Mouse (Mus musculus) MEL (cell line): Measurements from ENCODE around the gene Cd151. TPM values are rescaled to one million over a fixed set of nuclear protein-coding genes. Genes with fewer than 3 reads are reported as not detected.
A peak's percentile ranks its signal among the peaks of the same experiment; 100 is the strongest.

Experiments
- DNase-seq: peaks from one replicate; pipeline ENCODE4 v3.0.0; 2011; ENCODE audit warnings: low read depth, low spot score
- H3K27ac ChIP-seq: 2 replicates; pipeline ENCODE4 v1.5.1; 2012; ENCODE audit warnings: low read depth, mild to moderate bottlenecking, control low read depth, low read length, moderate library complexity; ENCODE audit not compliant: control insufficient read depth
- H3K27me3 ChIP-seq, 2 experiments: fragments of 150-350 bp in 1 of 2; sonication (generic) in 1 of 2; 2 replicates each; pipeline ENCODE4 v1.6.1; 2012; ENCODE audit warnings: low read length in 2 of 2, mild to moderate bottlenecking in 2 of 2, improper control_type of control experiment in 1 of 2, moderate library complexity in 1 of 2; ENCODE audit not compliant: insufficient read depth in 2 of 2, control insufficient read depth in 1 of 2
- H3K36me3 ChIP-seq, 2 experiments: 2 replicates each; pipeline ENCODE4 v1.6.1; 2012 to 2014; ENCODE audit warnings: low read length in 2 of 2, improper control_type of control experiment in 1 of 2, inconsistent platforms in 1 of 2, mild to moderate bottlenecking in 1 of 2; ENCODE audit not compliant: insufficient read depth in 2 of 2, control insufficient read depth in 1 of 2
- H3K4me1 ChIP-seq, 2 experiments: fragments of 150-350 bp in 1 of 2; sonication (generic) in 1 of 2; 2 replicates each; pipeline ENCODE4 v1.6.1; 2012; ENCODE audit warnings: low read length in 2 of 2, improper control_type of control experiment in 1 of 2, mild to moderate bottlenecking in 1 of 2; ENCODE audit not compliant: insufficient read depth in 2 of 2, control insufficient read depth in 1 of 2
- H3K4me3 ChIP-seq, 2 experiments: fragments of 150-350 bp in 1 of 2; sonication (generic) in 1 of 2; 2 replicates each; pipeline ENCODE4 v1.5.1; 2012; ENCODE audit warnings: low read depth in 2 of 2, low read length in 2 of 2, mild to moderate bottlenecking in 2 of 2, moderate library complexity in 2 of 2, control low read depth in 1 of 2, improper control_type of control experiment in 1 of 2; ENCODE audit not compliant: control insufficient read depth in 1 of 2, insufficient read depth in 1 of 2
- H3K79me2 ChIP-seq: 2 replicates; pipeline ENCODE4 v1.6.1; 2012; ENCODE audit warnings: mild to moderate bottlenecking, low read length, moderate library complexity; ENCODE audit not compliant: control insufficient read depth, poor library complexity, insufficient read depth
- H3K9ac ChIP-seq: 2 replicates; pipeline ENCODE4 v1.6.1; 2012; ENCODE audit warnings: low read depth, mild to moderate bottlenecking, control low read depth, low read length, moderate library complexity; ENCODE audit not compliant: control insufficient read depth, poor library complexity, severe bottlenecking
- H3K9me3 ChIP-seq: fragments of 150-350 bp; sonication (generic); replicated peaks from 2 replicates; pipeline ENCODE4 v1.6.1; 2012; ENCODE audit warnings: mild to moderate bottlenecking, low read length, improper control_type of control experiment, moderate library complexity; ENCODE audit not compliant: insufficient read depth
- CTCF ChIP-seq, 3 experiments: IDR thresholded peaks in 2 of 3; conservative IDR thresholded peaks in 1 of 3; 2 replicates each; pipeline ENCODE4 v1.5.1; 2011 to 2012; ENCODE audit warnings: low read length in 3 of 3, low read depth in 2 of 3, mild to moderate bottlenecking in 2 of 3, improper control_type of control experiment in 1 of 3, inconsistent platforms in 1 of 3, mixed read lengths in 1 of 3, moderate library complexity in 1 of 3; ENCODE audit not compliant: control insufficient read depth in 1 of 3, insufficient read depth in 1 of 3, poor library complexity in 1 of 3, severe bottlenecking in 1 of 3
- ELF1 ChIP-seq: IDR thresholded peaks from 2 replicates; pipeline ENCODE4 v1.6.1; 2014; ENCODE audit warnings: low read depth, mild to moderate bottlenecking, inconsistent platforms, low read length, improper control_type of control experiment, moderate library complexity
- GABPA ChIP-seq: IDR thresholded peaks from 2 replicates; pipeline ENCODE4 v1.6.1; 2012; ENCODE audit warnings: low read depth, mild to moderate bottlenecking, inconsistent platforms, low read length, improper control_type of control experiment, moderate library complexity
- KAT2A ChIP-seq: conservative IDR thresholded peaks from 2 replicates; pipeline ENCODE4 v1.6.1; 2012; ENCODE audit warnings: low read depth, low read length, improper control_type of control experiment, inconsistent platforms
- MAFK ChIP-seq: IDR thresholded peaks from 2 replicates; pipeline ENCODE4 v1.6.1; 2011; ENCODE audit warnings: low read depth, mild to moderate bottlenecking, low read length, improper control_type of control experiment, borderline replicate concordance
- MAX ChIP-seq: IDR thresholded peaks from 2 replicates; pipeline ENCODE4 v1.6.1; 2011; ENCODE audit warnings: low read length, improper control_type of control experiment
- MAZ ChIP-seq: IDR thresholded peaks from 2 replicates; pipeline ENCODE4 v1.6.1; 2012; ENCODE audit warnings: low read depth, mild to moderate bottlenecking, inconsistent platforms, low read length, improper control_type of control experiment
- MXI1 ChIP-seq: IDR thresholded peaks from 2 replicates; pipeline ENCODE4 v1.6.1; 2011; ENCODE audit warnings: mild to moderate bottlenecking, low read depth, low read length, improper control_type of control experiment
- MYC ChIP-seq: IDR thresholded peaks from 2 replicates; pipeline ENCODE4 v1.6.1; 2011; ENCODE audit warnings: low read depth, mild to moderate bottlenecking, low read length, improper control_type of control experiment, moderate library complexity
- POLR2AphosphoS5 ChIP-seq: IDR thresholded peaks from 2 replicates; pipeline ENCODE4 v1.6.1; 2012; ENCODE audit warnings: low read depth, borderline replicate concordance, mild to moderate bottlenecking, inconsistent platforms, low read length, moderate library complexity, mixed read lengths
- RAD21 ChIP-seq: IDR thresholded peaks from 2 replicates; pipeline ENCODE4 v1.6.1; 2011; ENCODE audit warnings: mild to moderate bottlenecking, low read depth, low read length, improper control_type of control experiment
- SIN3A ChIP-seq: IDR thresholded peaks from 2 replicates; pipeline ENCODE4 v1.6.1; 2012; ENCODE audit warnings: low read length, improper control_type of control experiment, inconsistent platforms
- TAL1 ChIP-seq: IDR thresholded peaks from 2 replicates; pipeline ENCODE4 v1.6.1; 2012; ENCODE audit warnings: mild to moderate bottlenecking, inconsistent platforms, low read length, moderate library complexity, mixed read lengths
- TBP ChIP-seq: IDR thresholded peaks from 2 replicates; pipeline ENCODE4 v1.8.0; 2011; ENCODE audit warnings: low read depth, low read length, improper control_type of control experiment
- TCF12 ChIP-seq: IDR thresholded peaks from 2 replicates; pipeline ENCODE4 v1.6.1; 2014; ENCODE audit warnings: low read depth, mild to moderate bottlenecking, inconsistent platforms, low read length, improper control_type of control experiment, moderate library complexity
- USF2 ChIP-seq, 2 experiments: IDR thresholded peaks; 2 replicates each; pipeline ENCODE4 v1.6.1; 2011 to 2012; ENCODE audit warnings: improper control_type of control experiment in 2 of 2, low read length in 2 of 2, borderline replicate concordance in 1 of 2, inconsistent platforms in 1 of 2, low read depth in 1 of 2, mild to moderate bottlenecking in 1 of 2; ENCODE audit not compliant: insufficient read depth in 1 of 2
- ZKSCAN1 ChIP-seq: IDR thresholded peaks from 2 replicates; pipeline ENCODE4 v1.6.1; 2012; ENCODE audit warnings: low read depth, mild to moderate bottlenecking, inconsistent platforms, low read length, improper control_type of control experiment, moderate library complexity
- ZMIZ1 ChIP-seq: IDR thresholded peaks from 2 replicates; pipeline ENCODE4 v1.6.1; 2012; ENCODE audit warnings: low read depth, mild to moderate bottlenecking, inconsistent platforms, low read length, improper control_type of control experiment, moderate library complexity
- ZNF384 ChIP-seq: IDR thresholded peaks from 2 replicates; pipeline ENCODE4 v1.6.1; 2012; ENCODE audit warnings: low read depth, mild to moderate bottlenecking, inconsistent platforms, low read length, improper control_type of control experiment
- polyA plus RNA-seq, 2 experiments: library from polyadenylated mRNA; stranded (reverse) in 1 of 2; unstranded in 1 of 2; fragments of >175 nt in 1 of 2; fragments of >200 nt in 1 of 2; gene quantifications; 2 replicates each; pipeline versions ENCODE4 v1.2.1 to v1.2.4; 2012; ENCODE audit warnings: low replicate concordance in 2 of 2, low read depth in 1 of 2; ENCODE audit not compliant: insufficient read length in 2 of 2, insufficient read depth in 1 of 2, missing spikeins in 1 of 2
- total RNA-seq: library from RNA; depleted of rRNA; stranded (reverse); fragments of 300-350 nt; gene quantifications from 2 replicates; pipeline ENCODE4 v1.2.3, GENCODE M21; 2012

The Cd151 gene
- total and polyA plus RNA-seq, 3 experiments, result 40.6 to 86.6 TPM; not detected in 1

- Histone ChIP-seq H3K27ac (no peak overlapping the region), H3K9me3 (no peaks in the 10 kb centered on the region), H3K27me3 (no peaks in the 10 kb centered on the region; a peak in 1 of 4 replicates), H3K4me1 (peaks cover 5 to 15% of the 10 kb centered on the region in 2 experiments; a peak in 3 of 4 replicates), H3K4me3 (peak overlapping the region; percentile 7 to 33), H3K9ac (peak overlapping the region; percentile 47), H3K36me3 (peaks cover 0 to 11% of the 10 kb centered on the region in 2 experiments; a peak in 2 of 4 replicates), H3K79me2 (no peaks in the 10 kb centered on the region; the same call in 1 of the 2 replicates)
- peak; percentile 93 for DNase-seq
- TF ChIP-seq ELF1 (peak; percentile 28; the same call in 1 of the 2 replicates), MXI1 (peak; percentile 46; the same call in 1 of the 2 replicates), ZNF384 (no peak), MYC (0 out of 2 replicates have a peak, but pooled peaks have one; percentile 30), TAL1 (0 out of 2 replicates have a peak, but pooled peaks have one; percentile 4), SIN3A (no peak)
Measured at GRCm38 (mm10) chr7:141418970-141419369, 48.2 kb upstream of the Cd151 start.

- Histone ChIP-seq H3K27ac (no peak overlapping the region), H3K79me2 (no peaks in the 10 kb centered on the region)
Measured at GRCm38 (mm10) chr7:141420030-141420702, 47.0 kb upstream of the Cd151 start.

More at GRCm38 (mm10) chr7:141420030-141420702, 47.0 kb upstream of the Cd151 start:
- Histone ChIP-seq H3K9ac (no peak overlapping the region), H3K9me3 (no peaks in the 10 kb centered on the region), H3K4me3 (no peak overlapping the region), H3K27me3 (no peaks in the 10 kb centered on the region; a peak in 1 of 4 replicates), H3K36me3 (peaks cover 0 to 6% of the 10 kb centered on the region in 2 experiments; a peak in 2 of 4 replicates), H3K4me1 (peaks cover 5 to 11% of the 10 kb centered on the region in 2 experiments; a peak in 3 of 4 replicates)
- no peak for DNase-seq
- TF ChIP-seq MXI1, result no peak
- no peak for TF ChIP-seq ZMIZ1
- TF ChIP-seq MAFK, result no peak
- TF ChIP-seq MAZ, result no peak
- TF ChIP-seq TCF12, result no peak
- no peak for TF ChIP-seq ZKSCAN1
- no peak for TF ChIP-seq TAL1
- no peak for TF ChIP-seq USF2 (IDR thresholded peaks at IDR 0.05; ENCODE audit: borderline replicate concordance in 1 of 2, insufficient read depth in 1 of 2, low read depth in 1 of 2, low read length in 2 of 2)
- TF ChIP-seq CTCF (IDR thresholded peaks at IDR 0.05 in 2 of 3, conservative IDR thresholded peaks at IDR 0.05 in 1 of 3; ENCODE audit: control insufficient read depth in 1 of 3, insufficient read depth in 1 of 3, low read depth in 2 of 3, low read length in 3 of 3, poor library complexity in 1 of 3, severe bottlenecking in 1 of 3), result no peak
- TF ChIP-seq ZNF384, result no peak
- TF ChIP-seq ELF1, result no peak
- no peak for TF ChIP-seq POLR2AphosphoS5
- TF ChIP-seq SIN3A, result no peak
- no peak for TF ChIP-seq GABPA
- no peak for TF ChIP-seq RAD21
- TF ChIP-seq KAT2A, result no peak
- no peak for TF ChIP-seq MAX
- no peak for TF ChIP-seq TBP
